Mouse (Mus musculus): ENCODE results near the gene Taf12. TPM values are rescaled to one million over a fixed set of nuclear protein-coding genes. Genes with fewer than 3 reads are reported as not detected.

The Taf12 gene
- polyA plus RNA-seq, 1 experiment: 26.6 TPM

DNA sequence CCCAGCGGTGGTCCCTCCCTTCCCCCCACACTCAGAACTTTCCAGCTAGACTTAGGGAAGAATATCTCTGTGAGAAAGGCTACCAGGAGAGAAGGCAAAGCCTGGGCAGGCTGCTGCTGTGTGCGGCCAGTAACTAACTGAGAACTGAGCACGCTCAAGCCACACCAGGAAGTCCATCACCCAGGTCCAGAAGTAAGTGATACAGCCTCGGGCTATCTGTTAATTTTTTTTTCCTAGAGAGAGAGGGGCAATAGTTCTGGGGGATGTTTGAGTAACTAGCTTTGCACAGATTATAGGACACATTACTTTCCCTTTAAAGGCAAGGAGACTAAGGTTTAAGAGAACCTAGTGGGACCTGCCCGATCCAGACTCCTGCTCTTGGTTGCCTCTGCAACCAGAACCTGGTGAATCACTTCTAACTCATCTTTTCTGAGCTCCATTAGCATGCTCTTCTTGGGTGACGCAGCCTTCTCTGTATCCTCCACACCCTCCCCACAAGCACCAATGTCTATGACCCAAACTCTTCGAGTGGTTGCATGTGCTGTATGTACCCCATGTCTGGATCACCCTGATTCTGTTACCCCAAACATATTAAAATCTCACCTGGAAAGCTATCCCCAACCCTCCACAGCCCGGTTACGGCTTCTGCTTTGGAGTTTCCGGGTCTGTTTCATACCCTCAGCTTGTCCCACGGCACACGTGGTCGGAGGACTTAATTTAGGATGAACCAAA is 70.4 kb downstream of the Taf12 start:
- Histone ChIP-seq H3ac (ENCODE audit: control insufficient read depth, insufficient read length) (peak overlapping the region; percentile 59), H3K36me3 (ENCODE audit: control insufficient read depth, insufficient read depth) (no peaks in the 10 kb centered on the region), H3K27me3 (ENCODE audit: control insufficient read depth, insufficient read depth, insufficient read length) (no peaks in the 10 kb centered on the region), H3K4me2 (ENCODE audit: low read depth) (peak overlapping the region; percentile 95), H3K79me2 (ENCODE audit: control insufficient read depth, insufficient read depth) (peaks cover 56% of the 10 kb centered on the region), H3K4me3 (peak overlapping the region; percentile 78)
- TF ChIP-seq TCF3 (IDR thresholded peaks at IDR 0.05; ENCODE audit: insufficient read length, low read depth) (no peak), REST (IDR thresholded peaks at IDR 0.05; ENCODE audit: insufficient read depth, insufficient read length) (no peak), CEBPB (IDR thresholded peaks at IDR 0.05; ENCODE audit: insufficient read depth, poor library complexity, severe bottlenecking) (no peak), E2F4 (IDR thresholded peaks at IDR 0.05; ENCODE audit: insufficient read depth) (no peak), SRF (IDR thresholded peaks at IDR 0.05; ENCODE audit: control insufficient read depth, insufficient read length, low read depth) (no peak), MAX (IDR thresholded peaks at IDR 0.05; ENCODE audit: low read depth) (no peak), MYOG (IDR thresholded peaks at IDR 0.05; ENCODE audit: control insufficient read depth in 1 of 3, insufficient read depth in 1 of 3, insufficient read length in 2 of 3, low read depth in 2 of 3) (no peak), USF1 (IDR thresholded peaks at IDR 0.05; ENCODE audit: low read depth) (no peak), MYOD1 (IDR thresholded peaks at IDR 0.05; ENCODE audit: control insufficient read depth in 1 of 3, insufficient read length in 2 of 3, low read depth in 2 of 3) (no peak), TCF12 (IDR thresholded peaks at IDR 0.05; ENCODE audit: insufficient read depth, poor library complexity, severe bottlenecking) (no peak)

Other genes with a start within 250 kb of the Taf12 start
- 0.02 TPM for gene Gm10300, start 199.7 kb upstream of the Taf12 start, polyA plus RNA-seq (2012; fragmentation: generic; extraction: Trizol)
- 4.8 TPM for gene Epb41, start 199.1 kb upstream of the Taf12 start, polyA plus RNA-seq (2012; fragmentation: generic; extraction: Trizol)
- gene Oprd1, start 129.9 kb upstream of the Taf12 start, polyA plus RNA-seq (2012; fragmentation: generic; extraction: Trizol): not detected
- gene Ythdf2, start 62.1 kb upstream of the Taf12 start, polyA plus RNA-seq (2012; fragmentation: generic; extraction: Trizol): 20.7 TPM
- gene Gmeb1, start 12.8 kb upstream of the Taf12 start, polyA plus RNA-seq (2012; fragmentation: generic; extraction: Trizol): 11.7 TPM
- 0.30 TPM for gene Rab42, start 29.0 kb downstream of the Taf12 start, polyA plus RNA-seq (2012; fragmentation: generic; extraction: Trizol)
- gene Trnau1ap, start 55.2 kb downstream of the Taf12 start, polyA plus RNA-seq (2012; fragmentation: generic; extraction: Trizol): 51.6 TPM
- gene Rcc1, start 79.2 kb downstream of the Taf12 start, polyA plus RNA-seq (2012; fragmentation: generic; extraction: Trizol): 33.2 TPM
- 15.8 TPM for gene Phactr4, start 148.1 kb downstream of the Taf12 start, polyA plus RNA-seq (2012; fragmentation: generic; extraction: Trizol)
- gene Med18, start 189.5 kb downstream of the Taf12 start, polyA plus RNA-seq (2012; fragmentation: generic; extraction: Trizol): 5.3 TPM
- 71.5 TPM for gene Sesn2, start 236.1 kb downstream of the Taf12 start, polyA plus RNA-seq (2012; fragmentation: generic; extraction: Trizol)

All from myocyte (in vitro differentiated cells).